ENCODE assay signal across 11 mouse cellular contexts in genomic region chr2:93135324-93135723, GRCm38 (mm10). TPM values are rescaled to one million over a fixed set of nuclear protein-coding genes. Genes with fewer than 3 reads are reported as not detected.
DNase-seq lines count a peak whose midpoint lies in the region; TF ChIP-seq lines count a peak whose summit lies in the region.
"Had no signal": no experiment of that assay in that cellular context is flagged by ENCODE, and none has a peak within 500 bp of the region (broad histone marks: within the 10 kb centered on the region; RNA-seq: fewer than 3 reads in every experiment).

No protein-coding gene starts in this region.

- no peaks in the 10 kb centered on the region for H3K36me3 ChIP-seq in kidney, adult 2 months (ENCODE audit: control insufficient read depth, insufficient read depth, low read length)
- H3K36me3 ChIP-seq: limb, embryonic 12.5 days; midbrain, embryonic 15.5 days had no signal

- H3K27me3 ChIP-seq in kidney, adult 2 months (replicated peaks; ENCODE audit: control insufficient read depth, insufficient read depth, low read length), result no peaks in the 10 kb centered on the region
- H3K27me3 ChIP-seq: limb, embryonic 12.5 days; midbrain, embryonic 15.5 days had no signal

- TF ChIP-seq POLR2A in lung, adult 2 months (IDR thresholded peaks at IDR 0.05; ENCODE audit: borderline replicate concordance, extremely low read depth, low read depth, low read length), result no peak
- TF ChIP-seq POLR2A in kidney, adult 2 months (IDR thresholded peaks at IDR 0.05; ENCODE audit: low read depth, low read length), result no peak

- intact Hi-C loops in left cerebral cortex, postnatal 10 days (cut with DNase I), result no loop called here

- H3K27ac ChIP-seq in kidney, adult 2 months (ENCODE audit: insufficient read depth, low read depth, low read length), result peak overlapping the region; percentile 53; the same call in 1 of the 2 replicates
- H3K27ac ChIP-seq: limb, embryonic 12.5 days; midbrain, embryonic 15.5 days had no signal

- H3K4me3 ChIP-seq in lung, adult 2 months (replicated peaks; ENCODE audit: extremely low read depth, low read depth, low read length), result no peak overlapping the region
- no peak overlapping the region for H3K4me3 ChIP-seq in kidney, adult 2 months (ENCODE audit: insufficient read depth, low read depth, low read length)
- H3K4me3 ChIP-seq: limb, embryonic 12.5 days; midbrain, embryonic 15.5 days had no signal

- WGBS in lung, adult 2 months, result 36% methylated on average over 7 of the region's 7 CpGs
- WGBS in kidney, adult 2 months, result 59% methylated on average over 7 of the region's 7 CpGs

- TF ChIP-seq CTCF in lung, adult 2 months (IDR thresholded peaks at IDR 0.05; ENCODE audit: insufficient read depth, low read length), result no peak
- TF ChIP-seq CTCF in kidney, adult 2 months (conservative IDR thresholded peaks at IDR 0.05; ENCODE audit: insufficient read depth, insufficient read length, low read depth, low read length), result no peak

- H3K4me1 ChIP-seq in lung, adult 2 months (ENCODE audit: control insufficient read depth, insufficient read depth, low read length), result peaks cover 9% of the 10 kb centered on the region
- no peaks in the 10 kb centered on the region for H3K4me1 ChIP-seq in kidney, adult 2 months (ENCODE audit: control insufficient read depth, insufficient read depth, low read length)
- H3K4me1 ChIP-seq: limb, embryonic 12.5 days; midbrain, embryonic 15.5 days had no signal

- peak; percentile 15 to 47 for DNase-seq in lung, adult 18-20 months
- no peak for DNase-seq in lung, adult 2 months
- DNase-seq in heart, adult 9 months (ENCODE audit: low spot score in 2 of 2), result peak; percentile 67 to 83
- peak; percentile 78 for DNase-seq in kidney, adult 2 months
- peak; percentile 16 for DNase-seq in lung, postnatal 14 days
- DNase-seq in left cerebral cortex, postnatal 10 days (ENCODE audit: extremely low spot score in 1 of 2, low spot score in 2 of 2), result no peak
- DNase-seq in layer of hippocampus, postnatal 36 days, result no peak
- no peak for DNase-seq in thymus, adult 18-20 months
- DNase-seq: gastrocnemius, postnatal 14 days had no signal

RNA-seq across cellular contexts. Expression of gene Trp53i11, which starts 52.0 kb away (rescaled TPM):
- polyA plus RNA-seq in lung, adult 2 months (2012; rRNA removed), result 31.8 and 37.5 TPM in 2 replicates
- polyA plus RNA-seq in kidney, adult 2 months (2012; rRNA removed), result 18.1 and 18.3 TPM in 2 replicates
- total RNA-seq in left cerebral cortex, postnatal 10 days (2021), result 10 to 100 TPM; 46.0 to 50.7 TPM
- 10 to 100 TPM; 79.8 to 83.2 TPM for total RNA-seq in layer of hippocampus, postnatal 36 days (2021)

Comparison
In these comparisons a context has a peak if more than half of its experiments do, and no peak if none do; other contexts are left out.
1. DNase-seq: peak in lung, adult 18-20 months (2 of 2), heart, adult 9 months (2 of 2), kidney, adult 2 months (single experiment) and lung, postnatal 14 days (single experiment); none in lung, adult 2 months (single experiment), left cerebral cortex, postnatal 10 days (0 of 2), layer of hippocampus, postnatal 36 days (0 of 2) and thymus, adult 18-20 months (0 of 2).